Mouse (Mus musculus): Measurements from ENCODE around the gene Tom1l2. TPM values are rescaled to one million over a fixed set of nuclear protein-coding genes. Genes with fewer than 3 reads are reported as not detected.

Gene Tom1l2
- polyA plus RNA-seq, 1 experiment from 2014 or later = 29.5 TPM

DNA sequence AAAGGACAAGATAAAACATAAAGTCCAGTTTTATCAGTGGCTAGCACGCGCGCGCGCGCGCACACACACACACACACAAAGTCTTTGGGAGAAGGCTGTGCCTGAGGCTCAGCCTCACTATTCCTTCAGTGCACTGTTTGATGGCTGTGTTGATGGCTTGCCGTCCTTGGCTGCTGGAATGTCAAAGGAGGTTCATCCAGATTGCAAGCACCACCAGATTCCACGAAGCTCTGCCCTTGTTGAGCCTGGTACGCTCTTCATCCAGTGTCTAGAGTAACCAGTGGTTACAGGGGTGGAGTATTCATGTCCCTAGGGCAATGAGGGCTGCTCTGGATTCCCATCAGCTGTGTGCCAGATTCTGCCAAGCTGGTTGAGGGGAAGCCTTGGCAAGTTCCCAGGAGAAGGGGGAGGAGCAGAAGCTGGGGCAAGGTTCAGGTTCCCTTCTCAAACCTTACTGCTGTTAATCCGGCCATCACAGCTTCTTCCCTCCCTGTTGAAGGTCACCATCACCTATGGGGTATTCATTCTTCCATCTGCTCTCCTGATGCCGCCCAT lies 170.5 kb downstream of the Tom1l2 start:
- Histone ChIP-seq H3K36me3 (peaks cover 30% of the 10 kb centered on the region), H3K27ac (peak overlapping the region; percentile 69), H3K4me2 (peak overlapping the region; percentile 31), H3K9ac (0 out of 2 replicates have a peak overlapping the region, but pooled peaks have one; percentile 32), H3K27me3 (no peaks in the 10 kb centered on the region), H3K4me3 (no peak overlapping the region), H3K4me1 (peaks cover 88% of the 10 kb centered on the region), H3K9me3 (no peaks in the 10 kb centered on the region)
- 0 out of 2 replicates have a peak, but pooled peaks have one; percentile 35 for ATAC-seq (ENCODE audit: insufficient number of reproducible peaks, insufficient read depth, low FRiP score, low TSS enrichment, low read depth)
- 66% methylated on average over 12 of the region's 12 CpGs for WGBS

DNA sequence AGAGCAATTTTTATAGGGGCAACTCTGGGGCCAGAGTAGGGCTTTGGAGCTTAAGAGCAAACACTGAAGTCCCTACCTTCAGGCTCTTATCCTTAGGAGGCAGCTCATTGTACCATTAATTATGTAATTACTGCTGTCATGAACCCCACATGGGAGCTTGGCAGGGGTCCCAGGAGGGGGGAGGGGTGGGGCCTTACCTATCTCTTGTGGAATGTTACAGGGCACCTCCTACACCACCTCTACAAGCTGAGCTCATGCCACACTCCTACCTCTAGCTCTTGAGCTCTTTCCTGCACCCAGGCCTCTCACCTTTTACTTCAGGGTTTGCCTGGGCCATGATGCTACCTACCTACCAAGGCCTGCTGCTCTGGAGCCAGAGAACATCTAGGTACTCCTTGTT lies 174.2 kb downstream of the Tom1l2 start:
- no peaks in the 10 kb centered on the region for H3K27me3 ChIP-seq
- H3K4me2 ChIP-seq = no peak overlapping the region
- H3K36me3 ChIP-seq = 0 out of 2 replicates have a peak, but pooled peaks cover 4% of the 10 kb centered on the region
- H3K9me3 ChIP-seq = no peaks in the 10 kb centered on the region
- peaks cover 99% of the 10 kb centered on the region for H3K4me1 ChIP-seq
- ATAC-seq (ENCODE audit: insufficient number of reproducible peaks, insufficient read depth, low FRiP score, low TSS enrichment, low read depth) = no peak
- H3K27ac ChIP-seq = no peak overlapping the region
- no peak overlapping the region for H3K4me3 ChIP-seq
- H3K9ac ChIP-seq = no peak overlapping the region

DNA sequence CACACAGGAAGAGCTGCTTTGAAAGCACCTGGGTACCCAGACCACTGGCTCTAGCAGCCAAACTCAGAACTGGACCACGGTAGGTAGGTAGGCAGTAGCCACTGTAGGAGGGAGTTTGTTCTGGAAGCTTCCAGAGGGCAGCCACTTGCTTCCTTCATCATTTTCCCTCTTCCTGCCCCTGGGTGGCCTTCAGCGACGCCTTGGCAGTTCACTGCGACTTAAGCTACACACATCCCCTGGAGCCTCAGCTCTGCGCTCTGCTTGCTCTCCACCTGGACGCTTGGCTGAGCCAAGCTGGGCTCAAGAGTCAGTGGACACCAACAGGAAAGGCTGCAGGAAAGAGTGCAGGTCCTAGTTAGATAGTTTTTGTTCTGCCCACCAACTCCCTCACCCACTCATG lies 174.7 kb downstream of the Tom1l2 start:
- 0 out of 2 replicates have a peak, but pooled peaks cover 4% of the 10 kb centered on the region for H3K36me3 ChIP-seq
- ATAC-seq (ENCODE audit: insufficient number of reproducible peaks, insufficient read depth, low FRiP score, low TSS enrichment, low read depth) = no peak
- peak overlapping the region; percentile 66 for H3K4me3 ChIP-seq
- no peaks in the 10 kb centered on the region for H3K9me3 ChIP-seq
- H3K27me3 ChIP-seq = no peaks in the 10 kb centered on the region
- H3K27ac ChIP-seq = peak overlapping the region; percentile 89; the same call in 1 of the 2 replicates
- peak overlapping the region; percentile 100 for H3K4me2 ChIP-seq
- peaks cover 99% of the 10 kb centered on the region for H3K4me1 ChIP-seq
- H3K9ac ChIP-seq = no peak overlapping the region
- WGBS = 48% methylated on average over 6 of the region's 6 CpGs

DNA sequence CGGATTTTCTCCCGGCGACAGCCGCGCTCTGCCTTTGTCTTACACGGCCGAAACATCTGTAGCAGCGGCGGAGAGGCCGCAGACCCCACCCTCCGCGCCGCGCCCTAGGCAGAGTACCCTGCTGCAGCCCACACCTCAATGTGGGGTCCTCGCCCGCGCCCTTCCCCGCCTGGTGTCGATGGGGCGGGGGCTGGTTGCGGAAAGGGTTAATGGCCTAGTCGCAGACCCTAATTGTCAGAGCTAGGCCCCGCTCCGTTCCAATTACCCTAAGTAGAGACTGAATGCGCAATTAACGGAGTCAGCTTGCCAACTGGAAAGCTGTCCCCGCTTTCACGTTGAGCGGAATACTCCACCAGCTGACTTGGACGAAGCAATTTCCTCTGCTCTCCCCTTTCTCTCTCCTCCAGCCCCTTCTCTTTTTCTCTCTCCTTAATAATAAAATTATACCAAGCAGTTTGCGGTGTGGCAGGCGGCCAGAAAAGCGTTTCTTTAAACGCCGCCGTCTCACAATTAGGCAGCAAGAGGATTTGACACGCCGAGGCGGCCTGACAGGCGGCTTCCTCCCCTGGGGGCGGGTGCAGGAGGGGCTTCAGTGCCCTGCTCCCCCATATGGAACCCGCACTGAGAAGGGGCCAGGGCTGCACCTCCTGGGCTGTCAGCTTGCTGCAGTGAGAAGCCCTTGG lies 175.6 kb downstream of the Tom1l2 start:
- peak overlapping the region; percentile 66 for H3K4me3 ChIP-seq
- peak overlapping the region; percentile 100 for H3K4me2 ChIP-seq
- H3K27ac ChIP-seq = peak overlapping the region; percentile 89
- H3K9me3 ChIP-seq = no peaks in the 10 kb centered on the region
- peak; percentile 53 for ATAC-seq (ENCODE audit: insufficient number of reproducible peaks, insufficient read depth, low FRiP score, low TSS enrichment, low read depth)
- WGBS = under 1% methylated on average over 42 of the region's 42 CpGs
- peaks cover 97% of the 10 kb centered on the region for H3K4me1 ChIP-seq
- no peaks in the 10 kb centered on the region for H3K27me3 ChIP-seq
- 0 out of 2 replicates have a peak, but pooled peaks cover 4% of the 10 kb centered on the region for H3K36me3 ChIP-seq
- H3K9ac ChIP-seq = peak overlapping the region; percentile 81

Small RNA genes lying within 50 kb of the gene (microRNA-seq; reads per million reads assigned to microRNA genes)
- gene Gm27711 = not detected
- gene Mir6921 = not detected
- not detected for gene Mir6922

Other genes with a start within 250 kb of the Tom1l2 start
- gene Rai1, start 247.9 kb downstream of the Tom1l2 start, polyA plus RNA-seq (2015; fragmentation: Nextera tagmentation; extraction: Ambion mirVana) = 27.9 and 28.5 TPM in 2 replicates
- gene Srebf1, start 130.3 kb downstream of the Tom1l2 start, polyA plus RNA-seq (2015; fragmentation: Nextera tagmentation; extraction: Ambion mirVana) = 59.1 and 61.9 TPM in 2 replicates
- gene Drc3, start 424 bp upstream of the Tom1l2 start, polyA plus RNA-seq (2015; fragmentation: Nextera tagmentation; extraction: Ambion mirVana) = 2.4 and 2.7 TPM in 2 replicates
- gene Gid4, start 64.2 kb upstream of the Tom1l2 start, polyA plus RNA-seq (2015; fragmentation: Nextera tagmentation; extraction: Ambion mirVana) = 25.3 and 25.8 TPM in 2 replicates
- gene Atpaf2, start 65.6 kb upstream of the Tom1l2 start, polyA plus RNA-seq (2015; fragmentation: Nextera tagmentation; extraction: Ambion mirVana) = 52.7 and 54.9 TPM in 2 replicates
- 113 and 124 TPM in 2 replicates for gene Drg2, start 101.7 kb upstream of the Tom1l2 start, polyA plus RNA-seq (2015; fragmentation: Nextera tagmentation; extraction: Ambion mirVana)
- 0.67 and 0.77 TPM in 2 replicates for gene Myo15, start 116.4 kb upstream of the Tom1l2 start, polyA plus RNA-seq (2015; fragmentation: Nextera tagmentation; extraction: Ambion mirVana)
- gene Alkbh5, start 183.5 kb upstream of the Tom1l2 start, polyA plus RNA-seq (2015; fragmentation: Nextera tagmentation; extraction: Ambion mirVana) = 35.2 and 36.6 TPM in 2 replicates

Measured in embryonic facial prominence, embryonic 13.5 days (tissue).